Mouse (Mus musculus): ENCODE measurements around the gene Ccser1.
A peak's percentile ranks its signal among the peaks of the same experiment; 100 is the strongest.
"Not testable (repeated sequence)": the region's sequence is repeated elsewhere in the genome, so short reads cannot be mapped to it uniquely, and the experiment has no call there.

Gene Ccser1

DNA sequence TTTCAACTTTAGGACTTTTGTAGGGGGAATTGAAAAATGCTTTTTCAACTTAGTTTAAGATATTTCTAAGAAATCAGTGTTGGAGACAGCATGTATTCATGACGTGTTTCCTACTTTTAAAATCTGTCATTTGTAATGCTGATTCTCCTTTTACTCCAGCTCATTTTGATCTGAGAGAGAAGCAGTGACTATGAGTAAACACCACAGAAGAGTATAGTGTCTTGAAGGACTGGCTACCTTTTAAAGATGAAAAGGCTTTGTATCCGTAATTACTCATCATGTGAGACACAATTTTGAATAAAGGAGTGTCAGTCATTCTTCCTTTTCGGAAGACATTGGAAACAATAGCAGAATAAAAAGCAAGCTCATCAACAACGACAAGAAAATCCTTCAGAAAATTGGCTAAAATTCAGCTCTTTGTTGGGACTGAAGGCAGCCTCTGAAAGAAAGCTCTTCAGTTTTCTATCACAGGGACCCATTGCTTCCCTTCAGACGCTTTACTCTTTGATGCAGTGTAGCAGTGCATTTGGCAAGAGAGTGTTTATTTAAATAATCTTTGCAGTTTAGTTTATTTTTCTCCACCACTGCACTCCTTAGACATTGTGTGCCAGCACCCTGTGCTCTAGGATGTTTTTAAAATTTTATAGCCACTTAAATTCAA lies 50.1 kb downstream of the Ccser1 start:
- DNase-seq = no peak

DNA sequence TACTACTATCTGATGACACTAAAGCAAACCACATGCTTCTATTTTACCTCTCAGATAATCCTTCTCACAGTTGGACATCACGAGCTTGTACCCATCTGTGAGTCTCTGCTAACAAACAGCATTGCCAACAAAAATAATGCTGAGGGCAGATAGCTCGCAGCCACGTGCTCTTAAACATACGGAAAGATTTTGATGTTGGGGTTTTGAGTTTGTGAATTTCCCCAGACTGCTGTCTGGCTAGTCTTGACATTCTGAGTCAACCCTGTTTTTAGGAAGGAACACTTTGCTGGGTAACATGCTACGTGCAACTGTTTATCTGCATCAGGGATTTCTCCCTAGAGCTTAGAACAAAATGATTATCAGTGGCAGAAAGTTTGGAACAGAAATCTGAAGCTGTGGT lies 52.9 kb downstream of the Ccser1 start:
- no peak for DNase-seq

DNA sequence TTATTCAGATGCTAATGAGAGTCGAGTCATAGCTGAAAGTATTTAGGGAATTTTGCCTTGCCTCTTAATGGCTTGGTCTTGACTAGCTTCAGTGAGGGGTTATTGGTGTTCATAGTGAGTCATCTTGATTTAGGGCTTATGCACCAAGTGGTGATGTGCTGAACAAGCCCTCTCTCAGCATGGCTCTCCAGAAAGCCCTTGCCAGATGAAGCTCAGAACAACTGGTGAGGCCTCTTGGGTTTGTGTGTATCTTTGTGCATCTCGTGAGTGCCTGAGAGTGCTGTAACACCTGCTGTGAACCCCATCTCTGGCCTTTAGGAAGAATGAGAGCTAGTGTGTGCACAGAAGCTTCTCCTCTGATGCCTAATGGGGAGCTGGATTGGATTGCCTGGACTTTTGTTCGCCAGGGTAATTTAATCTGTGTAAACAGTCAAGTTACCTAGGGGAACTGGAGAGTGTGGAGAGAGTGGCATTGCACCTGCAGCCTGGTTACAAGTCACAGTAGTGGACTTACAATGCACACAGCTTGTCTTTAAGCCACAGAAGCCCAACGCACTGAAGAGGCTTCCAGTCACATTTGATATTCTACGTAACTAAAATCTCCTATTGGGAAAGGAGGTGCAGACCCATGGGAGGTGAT lies 53.5 kb downstream of the Ccser1 start:
- DNase-seq = no peak

DNA sequence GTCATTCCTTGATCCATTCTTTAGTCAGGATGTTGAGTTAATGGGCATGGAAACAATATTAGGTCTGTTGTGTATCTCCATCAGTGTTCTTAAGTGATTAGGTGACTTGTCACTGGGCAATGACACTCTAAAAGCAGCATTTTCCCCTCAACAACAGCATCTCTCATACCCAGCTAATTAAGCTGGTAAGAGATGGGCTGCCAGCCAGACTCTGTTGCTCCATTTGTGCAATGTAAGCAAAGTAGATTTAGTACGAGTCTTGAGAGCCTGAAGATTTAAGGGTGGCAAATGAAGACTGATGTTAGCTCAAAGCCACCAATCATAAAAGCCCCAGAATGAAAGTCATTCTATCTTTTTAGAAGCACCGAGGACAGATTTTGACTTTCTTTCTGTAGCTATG lies 60.5 kb downstream of the Ccser1 start:
- no peak for DNase-seq

DNA sequence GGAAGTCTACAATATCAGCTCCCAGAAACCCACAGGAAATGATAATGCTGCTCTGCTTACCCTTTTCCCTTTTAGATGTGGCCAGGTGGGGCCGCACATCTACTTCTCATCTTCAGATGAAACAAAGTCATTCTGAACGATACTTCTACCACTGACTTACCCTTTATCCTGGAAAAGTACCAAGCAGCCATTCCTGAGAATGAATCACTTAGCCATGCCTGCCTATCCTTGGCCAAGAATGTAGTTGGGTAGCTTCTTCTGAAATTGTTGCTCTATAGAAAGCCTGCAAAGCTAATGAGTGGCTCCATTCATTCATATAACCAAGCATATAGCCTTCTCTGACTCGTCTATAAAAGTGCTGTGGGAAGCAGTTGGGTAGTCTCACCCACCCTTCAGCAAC lies 62.4 kb downstream of the Ccser1 start:
- DNase-seq = no peak

DNA sequence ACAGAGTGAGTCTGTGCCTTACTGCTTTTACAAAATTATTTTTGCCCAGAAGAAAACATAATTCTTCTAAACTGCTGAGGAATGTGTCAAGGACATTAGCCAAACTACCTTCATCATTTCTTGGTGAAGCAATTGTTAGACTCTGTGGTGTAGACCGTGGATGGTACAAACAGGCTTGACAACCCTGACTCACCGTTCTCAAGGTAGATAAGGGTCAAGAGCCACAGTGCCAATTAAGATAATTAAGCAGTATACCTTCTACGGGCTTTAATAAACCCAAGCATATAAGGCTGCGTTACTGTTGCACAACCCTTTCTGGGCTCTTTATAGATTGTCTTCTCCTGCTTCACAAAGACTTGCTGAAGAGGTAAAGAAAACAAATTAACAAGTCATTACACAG lies 66.4 kb downstream of the Ccser1 start:
- no peak for DNase-seq

DNA sequence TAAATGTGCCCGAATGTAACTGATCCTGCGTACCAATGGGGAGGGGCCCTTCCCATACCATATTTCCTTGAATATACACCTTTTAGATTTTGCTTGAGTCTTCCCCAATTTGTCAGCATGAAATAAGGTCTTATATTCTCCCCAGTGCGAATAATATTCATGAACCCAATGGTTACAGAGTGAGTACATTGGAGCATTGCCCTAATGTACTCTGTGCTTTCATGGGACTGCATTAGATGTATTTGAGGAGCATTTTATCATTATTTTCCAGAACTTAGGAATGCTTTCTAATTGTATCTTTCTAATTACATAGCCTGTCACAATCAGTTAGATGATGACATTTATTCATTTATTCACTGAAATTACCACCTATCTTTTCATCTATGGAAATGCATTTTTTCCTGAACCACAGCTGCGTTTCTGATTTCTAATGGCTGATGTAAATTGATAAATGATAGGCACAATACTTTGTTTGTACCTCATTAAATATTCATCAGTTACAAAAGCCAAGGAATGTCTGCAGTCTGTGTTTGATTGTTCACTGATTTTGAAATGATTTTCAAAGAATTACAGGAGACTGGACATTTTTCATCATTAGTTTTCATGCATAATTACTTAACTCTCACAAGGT lies 67.8 kb downstream of the Ccser1 start:
- no peak for DNase-seq

DNA sequence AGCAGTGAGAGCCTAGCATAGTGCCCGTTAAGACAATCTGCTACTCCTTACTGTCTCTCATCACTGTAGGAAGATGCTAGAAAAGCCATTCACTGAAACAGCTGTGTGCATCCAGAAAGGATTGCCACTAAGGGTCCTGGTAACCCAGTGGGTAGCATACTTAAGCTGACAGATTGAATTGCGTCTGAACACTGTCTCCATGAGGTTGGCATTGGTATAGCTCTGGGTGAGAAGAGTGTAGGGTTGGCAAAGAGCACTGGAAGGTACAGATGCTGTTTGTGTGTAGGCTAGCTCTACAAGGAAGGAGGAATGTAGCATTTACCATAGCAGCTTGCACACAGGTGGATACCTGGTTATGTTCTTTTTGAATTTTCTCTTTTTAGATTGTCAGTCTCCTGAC lies 68.6 kb downstream of the Ccser1 start:
- DNase-seq = no peak

DNA sequence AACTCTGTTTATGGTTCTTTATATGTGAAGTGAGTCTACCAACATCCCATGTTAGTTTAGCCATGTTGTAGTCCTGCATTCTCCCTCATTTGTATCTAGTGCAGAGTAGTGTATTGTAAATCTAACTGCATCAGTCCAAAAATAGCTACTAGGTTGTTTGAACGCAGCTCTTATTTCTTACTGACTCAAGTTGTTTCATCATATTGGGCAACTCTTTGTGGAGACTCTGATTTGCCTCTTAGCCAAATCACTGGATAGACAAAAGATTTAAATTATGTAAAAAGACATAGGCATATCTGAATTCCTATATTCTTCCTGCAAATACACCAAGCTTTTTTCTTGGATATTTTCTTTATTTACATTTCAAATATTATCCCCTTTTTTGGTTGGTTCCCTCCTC lies 71.1 kb downstream of the Ccser1 start:
- no peak for DNase-seq

DNA sequence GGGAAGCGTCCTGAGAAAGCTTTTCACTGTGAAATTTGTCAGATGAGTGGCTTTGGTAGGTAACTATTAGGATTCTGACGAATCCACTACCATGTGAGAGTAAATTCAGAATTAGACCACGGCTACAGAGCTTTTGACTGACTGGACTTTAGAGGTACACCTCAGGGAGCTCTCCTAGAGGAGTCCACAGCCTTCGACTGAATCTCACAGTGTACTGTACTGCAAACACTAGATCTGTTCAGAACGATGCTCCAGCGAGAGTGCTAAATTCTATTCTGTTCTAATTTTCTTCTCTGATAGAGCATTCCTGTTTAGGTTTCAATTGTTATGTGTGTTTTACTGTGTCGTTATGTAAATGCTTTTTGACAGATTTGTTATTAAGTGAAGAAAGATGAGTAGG lies 72.8 kb downstream of the Ccser1 start:
- no peak for DNase-seq

DNA sequence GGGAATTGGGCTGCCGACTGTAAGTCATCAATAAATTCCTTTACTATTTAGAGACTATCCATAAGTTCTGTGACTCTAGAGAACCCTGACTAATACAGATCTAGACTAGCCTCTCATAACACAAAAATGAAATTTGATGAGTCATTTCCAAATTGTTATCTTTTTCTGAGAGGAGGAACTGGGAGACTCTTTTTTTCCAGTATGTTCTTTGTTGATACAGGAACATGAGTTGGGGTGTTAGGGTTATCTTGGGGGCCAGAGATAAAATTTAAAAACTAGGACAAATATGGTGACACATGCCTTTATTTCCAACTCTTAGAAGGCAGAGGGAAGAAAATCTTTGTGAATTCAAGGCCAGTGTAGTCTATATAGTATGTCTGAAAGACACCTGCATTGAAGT lies 75.8 kb downstream of the Ccser1 start:
- DNase-seq = not testable (repeated sequence)

DNA sequence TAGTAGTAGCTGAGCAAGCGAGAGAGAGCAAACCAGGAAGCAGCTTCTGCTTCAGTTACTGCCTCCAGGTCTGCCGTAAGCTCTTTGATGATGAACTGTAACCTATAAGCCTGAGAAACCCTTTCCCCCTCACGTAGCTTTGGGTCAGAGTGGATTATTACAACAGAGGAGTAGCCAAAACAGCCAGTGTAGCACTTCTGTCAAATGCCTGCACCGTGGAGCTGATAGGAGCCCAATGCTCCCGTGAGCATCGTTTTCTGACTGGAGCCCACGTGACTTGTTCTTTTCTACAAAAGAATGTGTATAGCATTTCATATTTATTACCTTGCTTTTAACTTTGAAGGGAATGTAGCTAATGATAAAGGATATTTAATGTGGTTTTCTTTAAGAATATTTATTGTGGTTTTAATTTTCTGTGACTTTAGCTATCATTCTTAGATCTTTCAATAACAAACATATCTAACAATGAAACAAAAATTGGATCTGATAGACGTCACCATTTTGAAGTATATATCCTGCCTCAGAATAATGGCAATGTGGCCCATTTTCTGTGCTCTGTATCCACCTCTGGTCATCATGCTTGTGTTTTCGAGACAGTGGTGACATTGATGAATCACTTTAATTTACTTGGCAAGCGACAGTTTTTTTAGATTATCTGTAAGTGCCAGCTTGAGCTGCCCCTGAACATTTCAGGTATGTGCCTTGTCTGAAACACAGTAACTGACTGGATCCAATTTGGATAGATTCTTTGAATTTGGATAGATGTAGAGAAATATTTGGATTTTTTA lies 78.9 kb downstream of the Ccser1 start:
- no peak for DNase-seq

DNA sequence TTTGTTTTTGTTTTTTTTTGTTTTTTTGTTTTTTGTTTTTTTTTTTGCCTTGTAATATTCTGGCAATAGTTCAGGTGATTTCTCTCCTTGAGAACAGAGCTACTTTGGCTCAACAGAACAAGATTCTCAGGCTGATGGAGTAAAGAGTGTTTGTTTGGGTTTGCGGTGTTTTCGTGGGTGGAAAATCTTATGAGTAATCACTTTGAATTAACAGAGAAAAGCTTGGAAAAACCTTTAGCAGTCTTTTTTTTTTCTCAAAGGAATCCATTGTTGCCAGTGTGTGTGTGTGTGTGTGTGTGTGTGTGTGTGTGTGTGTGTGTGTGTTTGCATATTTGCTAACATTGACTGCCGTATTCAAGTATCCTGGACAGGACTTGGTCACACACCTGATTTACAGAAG lies 81.3 kb downstream of the Ccser1 start:
- no peak for DNase-seq

DNA sequence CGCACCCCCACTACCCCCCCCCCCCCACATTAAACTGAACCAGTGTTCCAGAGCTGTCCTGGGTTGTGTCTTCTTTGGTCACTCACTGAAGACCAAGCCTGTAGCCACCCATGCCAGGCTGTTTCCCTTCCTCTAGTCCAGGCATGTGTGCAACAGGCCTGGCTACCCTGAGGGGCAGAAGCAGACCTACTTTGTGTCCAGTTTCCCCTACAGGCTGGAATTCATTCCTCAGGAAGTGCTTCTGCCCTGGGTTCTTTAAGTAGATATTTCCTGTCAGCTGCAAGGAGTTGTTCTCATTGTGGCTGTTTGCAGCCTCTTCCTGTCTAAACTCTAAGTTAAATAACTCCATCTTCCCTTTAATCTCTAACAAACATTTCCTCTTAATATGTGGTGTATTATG lies 82.3 kb downstream of the Ccser1 start:
- DNase-seq = peak; percentile 9

DNA sequence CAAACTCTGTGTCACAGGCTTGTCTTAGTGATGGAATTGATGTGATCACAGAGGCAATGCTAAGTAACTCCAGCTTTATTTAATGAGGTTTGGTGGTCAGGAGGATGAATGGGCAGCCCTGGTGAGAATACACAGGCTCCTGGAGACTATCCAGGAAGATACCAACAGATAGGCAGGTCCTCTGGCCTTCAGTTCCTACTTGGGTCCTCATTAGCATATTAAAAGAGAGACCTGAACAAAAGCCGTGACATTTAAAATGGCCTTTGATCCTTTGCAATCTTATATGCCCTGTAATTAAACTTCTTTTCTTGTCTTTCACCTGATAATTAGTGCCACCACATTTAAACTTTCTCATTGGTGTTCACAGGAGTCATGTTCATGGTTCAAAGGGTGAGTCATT lies 83.2 kb downstream of the Ccser1 start:
- no peak for DNase-seq

DNA sequence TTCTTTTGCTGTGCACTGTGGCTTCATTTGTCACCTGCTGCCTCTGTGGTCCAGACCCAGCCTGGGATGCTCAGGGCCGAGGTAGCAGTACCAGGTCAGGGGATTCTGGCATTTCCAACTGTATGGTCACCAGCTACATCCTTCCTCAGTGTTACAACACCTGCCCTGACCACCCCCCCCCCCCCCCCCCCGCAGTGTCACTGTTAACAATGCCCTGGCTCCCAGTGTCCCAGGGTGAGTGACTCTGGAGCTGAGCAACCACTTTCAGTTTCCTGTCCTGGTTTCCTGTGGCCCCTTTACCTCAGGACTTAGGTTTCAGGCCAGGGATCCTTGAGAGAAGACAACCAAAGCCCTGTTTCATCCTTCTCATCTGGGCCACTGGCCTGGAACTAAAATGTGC lies 90.9 kb downstream of the Ccser1 start:
- DNase-seq = no peak

DNA sequence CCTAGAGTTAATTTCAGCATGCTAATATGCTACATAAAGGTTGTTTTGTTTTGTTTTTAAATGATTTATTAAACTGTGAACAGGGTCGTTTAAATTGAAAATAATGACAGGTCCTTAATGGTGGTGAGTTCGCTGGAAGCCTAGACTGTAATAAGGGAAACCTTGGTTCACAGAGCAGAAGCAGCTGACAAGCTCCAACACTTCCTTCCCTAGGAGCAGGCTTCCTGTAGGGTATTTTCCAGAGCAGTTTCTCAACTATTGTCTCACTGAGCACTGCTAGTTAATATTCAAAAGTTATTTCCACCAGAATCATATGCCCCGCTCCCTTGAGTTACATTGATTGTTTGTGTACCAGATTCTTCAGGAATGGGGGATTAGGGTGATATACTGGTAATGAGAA lies 93.3 kb downstream of the Ccser1 start:
- no peak for DNase-seq

DNA sequence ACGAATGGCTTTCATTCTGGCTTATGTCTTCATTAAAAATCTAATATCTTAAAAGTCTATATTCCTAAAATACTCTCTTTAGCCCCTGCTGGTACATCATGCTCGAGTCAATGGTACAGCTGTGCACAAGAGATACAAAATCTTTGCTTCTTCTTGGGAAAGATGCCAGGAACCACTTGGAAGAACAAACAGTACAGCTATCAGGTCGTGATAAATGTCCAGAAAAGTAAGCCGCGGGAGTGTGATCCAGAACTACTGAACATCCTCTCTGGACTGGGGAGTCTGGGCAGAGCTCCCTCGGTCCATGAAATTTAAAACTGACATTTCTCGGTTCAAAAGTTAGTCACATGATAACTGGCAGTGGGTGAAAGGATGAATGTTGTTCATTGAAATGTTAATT lies 99.4 kb downstream of the Ccser1 start:
- DNase-seq = peak; percentile 9

DNA sequence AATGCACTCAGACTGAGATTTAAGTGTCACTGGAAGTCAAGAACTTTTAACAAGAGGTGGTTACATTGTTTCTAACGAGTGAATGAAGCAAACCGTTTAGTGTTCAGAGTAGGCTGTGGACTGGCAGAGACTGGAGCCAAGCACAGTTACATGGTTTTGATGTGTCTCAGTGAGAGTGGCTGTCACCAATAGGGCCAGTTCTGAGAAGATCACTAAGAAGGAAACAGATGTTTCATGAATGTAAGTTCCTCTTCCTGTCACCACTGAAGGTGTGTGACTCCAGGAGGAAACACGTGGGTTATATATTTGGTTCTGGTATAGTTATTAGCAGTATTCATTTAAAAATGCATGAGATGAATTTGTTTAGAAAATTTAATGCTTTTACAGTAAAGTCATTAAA lies 112.8 kb downstream of the Ccser1 start:
- DNase-seq = no peak

DNA sequence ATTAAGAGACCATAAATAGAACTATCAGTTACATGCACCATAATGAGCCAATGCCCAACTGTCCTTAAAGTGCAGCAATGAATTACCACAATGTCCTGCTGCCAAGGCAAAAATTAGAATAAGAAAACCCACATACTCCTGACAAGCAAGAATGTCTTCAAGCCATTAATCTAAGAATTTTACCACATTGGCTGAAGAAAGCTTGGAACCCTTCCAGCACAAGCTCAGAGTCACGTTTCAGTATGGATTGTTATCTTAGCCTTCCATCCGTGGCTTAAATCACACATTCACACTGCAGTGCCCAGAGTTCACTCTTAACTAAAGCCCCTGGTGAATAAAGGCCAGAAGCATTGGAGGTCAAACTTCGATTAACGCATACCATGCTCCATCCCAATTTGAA lies 115.4 kb downstream of the Ccser1 start:
- no peak for DNase-seq

DNA sequence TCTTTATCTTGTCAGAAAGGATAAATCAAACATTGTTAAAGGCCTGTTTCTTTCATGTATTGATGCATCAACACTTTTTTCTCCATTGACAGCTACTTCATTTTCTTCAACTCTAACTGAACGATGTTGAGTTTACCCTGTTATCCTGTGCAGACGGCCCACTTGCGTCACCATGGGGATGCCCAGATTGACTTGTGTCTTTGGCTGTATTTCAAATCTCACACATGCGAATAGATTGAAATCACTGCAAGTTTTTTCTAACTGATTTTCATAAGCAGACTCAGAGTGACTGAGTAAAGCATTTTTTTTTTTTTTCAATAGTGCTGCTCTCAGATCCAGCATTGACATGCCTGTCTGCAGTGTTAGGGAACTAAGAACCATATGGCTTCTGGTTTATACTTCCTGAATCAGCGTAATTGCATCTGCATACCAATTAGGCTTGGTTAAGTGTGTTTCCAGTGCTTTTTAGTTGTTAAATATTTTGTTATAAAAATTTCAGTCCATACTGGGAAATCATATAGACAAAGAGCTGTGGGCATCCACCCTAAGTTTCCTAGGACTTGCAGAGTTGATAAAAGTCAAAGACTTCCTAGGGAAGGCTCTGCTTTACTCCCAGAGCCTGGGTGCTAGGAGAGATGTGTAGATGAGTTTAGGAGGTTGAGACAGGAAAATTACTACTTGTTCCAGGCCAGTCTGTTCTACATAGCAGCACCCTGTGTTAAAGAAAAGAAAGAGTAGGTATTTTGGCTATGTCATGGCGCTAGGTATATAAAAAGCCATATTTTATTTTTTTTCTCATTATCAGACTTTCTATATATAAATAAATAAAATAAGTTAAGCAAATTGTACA lies 116.3 kb downstream of the Ccser1 start:
- no peak for DNase-seq

DNA sequence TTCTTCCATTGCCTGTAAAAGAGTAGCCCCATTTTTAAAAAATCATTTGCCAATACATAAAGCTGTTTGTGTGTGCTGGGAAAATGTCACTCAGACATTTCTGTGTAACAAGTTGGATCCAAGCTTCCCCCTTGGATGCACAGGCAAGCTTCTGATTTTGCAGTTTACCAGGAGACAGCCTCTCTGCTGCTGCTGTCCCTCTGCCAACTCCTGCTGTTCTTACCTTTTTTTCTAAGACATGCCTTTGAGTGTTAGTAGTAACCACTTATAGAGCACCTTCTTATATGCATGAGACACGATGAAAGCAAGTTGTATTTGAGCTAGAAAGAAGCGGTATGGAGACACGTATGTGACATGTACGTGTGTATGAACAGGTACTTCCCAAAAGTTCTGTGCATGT lies 120.3 kb downstream of the Ccser1 start:
- DNase-seq = no peak

DNA sequence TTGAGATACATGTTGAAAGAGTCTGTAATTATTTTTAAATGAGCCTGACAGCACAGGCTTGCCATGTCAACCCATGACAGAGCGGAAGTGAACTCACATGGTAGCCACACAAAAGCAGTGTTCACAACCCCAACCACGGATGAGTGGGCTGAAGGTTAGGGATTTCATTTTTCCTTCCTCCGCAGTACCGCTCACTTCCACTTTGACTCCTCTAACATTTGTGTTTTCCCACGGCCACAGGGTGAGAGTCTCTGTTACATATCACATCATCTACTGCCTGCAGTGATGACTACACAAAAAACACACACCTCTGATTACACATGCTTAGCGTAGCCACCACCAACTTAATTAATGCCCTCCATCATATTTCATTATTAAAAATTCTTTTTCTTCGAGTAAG lies 120.9 kb downstream of the Ccser1 start:
- no peak for DNase-seq
